Mouse (Mus musculus) cortical plate, adult 2 months (tissue): Measurements from ENCODE around the gene Tpst2.

Experiments
- CTCF ChIP-seq: fragments of 200-500 bp; IDR thresholded peaks from 2 replicates; pipeline ENCODE4 v1.5.1; 2011; ENCODE audit warnings: mild to moderate bottlenecking, control low read depth, low read length; ENCODE audit not compliant: insufficient read depth; ENCODE audit errors: extremely low read depth
- POLR2A ChIP-seq: fragments of 200-500 bp; IDR thresholded peaks from 2 replicates; pipeline ENCODE4 v1.6.1; 2011; ENCODE audit warnings: mild to moderate bottlenecking, low read length, control low read depth; ENCODE audit not compliant: insufficient read depth; ENCODE audit errors: extremely low read depth

GRCm38 (mm10) chr5:112275021-112275804 lies 1.3 kb upstream of the Tpst2 start:
- TF ChIP-seq CTCF (no peak), POLR2A (no peak)
